Mouse (Mus musculus) thymus, adult 2 months (tissue): ENCODE measurements at regions not wholly inside any gene's neighbourhood (a gene's known extent, or its start where the extent isn't known, plus 50 kb on each side); places are given as distances from the start of the nearest gene placed in this dataset.

ENCODE experiments used
- DNase-seq: peaks from one replicate; pipeline ENCODE4 v3.0.0; 2021
- H3K27ac ChIP-seq: fragments of 200-500 bp; 2 replicates; pipeline ENCODE4 v1.5.1; 2012; ENCODE audit warnings: low read length, control low read depth; ENCODE audit not compliant: control insufficient read depth, insufficient read depth
- H3K27me3 ChIP-seq: fragments of 200-500 bp; 2 replicates; pipeline ENCODE4 v1.6.1; 2012; ENCODE audit warnings: mild to moderate bottlenecking, low read length, moderate library complexity, mixed read lengths; ENCODE audit not compliant: control insufficient read depth, insufficient read depth
- H3K36me3 ChIP-seq: fragments of 200-500 bp; 2 replicates; pipeline ENCODE4 v1.6.1; 2012; ENCODE audit warnings: mild to moderate bottlenecking, low read length, moderate library complexity; ENCODE audit not compliant: control insufficient read depth, insufficient read depth
- H3K4me1 ChIP-seq: fragments of 200-500 bp; replicated peaks from 2 replicates; pipeline ENCODE4 v1.6.1; 2012; ENCODE audit warnings: low read length; ENCODE audit not compliant: control insufficient read depth, insufficient read depth
- H3K4me3 ChIP-seq: fragments of 200-500 bp; 2 replicates; pipeline ENCODE4 v1.5.1; 2012; ENCODE audit warnings: mild to moderate bottlenecking, low read length, control low read depth, moderate library complexity; ENCODE audit not compliant: control insufficient read depth, insufficient read depth
- CTCF ChIP-seq: fragments of 200-500 bp; IDR thresholded peaks from 2 replicates; pipeline ENCODE4 v1.5.1; 2012; ENCODE audit warnings: mild to moderate bottlenecking, control low read depth, low read length, moderate library complexity, borderline replicate concordance; ENCODE audit not compliant: control insufficient read depth, poor library complexity, insufficient read depth; ENCODE audit errors: extremely low read depth
- POLR2A ChIP-seq: fragments of 200-500 bp; IDR thresholded peaks from 2 replicates; pipeline ENCODE4 v1.6.1; 2012; ENCODE audit warnings: mild to moderate bottlenecking, low read length, control low read depth, moderate library complexity; ENCODE audit not compliant: control insufficient read depth, poor library complexity, insufficient read depth; ENCODE audit errors: extremely low read depth
- WGBS: fragments of 180-500 bp; shearing (Covaris S2); methylation state at CpG from one replicate; pipeline ENCODE4 v1.1.7; 2018; 5-methylcytosine and 5-hydroxymethylcytosine counted together

- no peaks in the 10 kb centered on the region for H3K27me3 ChIP-seq
- no peak for DNase-seq
- H3K27ac ChIP-seq = no peak overlapping the region
- H3K4me3 ChIP-seq = no peak overlapping the region
- 70% methylated on average over 11 of the region's 11 CpGs for WGBS
- no peaks in the 10 kb centered on the region for H3K36me3 ChIP-seq
- no peaks in the 10 kb centered on the region for H3K4me1 ChIP-seq
- TF ChIP-seq POLR2A = no peak
- TF ChIP-seq CTCF = no peak
Measured at GRCm38 (mm10) chr4:8428629-8429523, 190.0 kb upstream of the Car8 start.

DNA sequence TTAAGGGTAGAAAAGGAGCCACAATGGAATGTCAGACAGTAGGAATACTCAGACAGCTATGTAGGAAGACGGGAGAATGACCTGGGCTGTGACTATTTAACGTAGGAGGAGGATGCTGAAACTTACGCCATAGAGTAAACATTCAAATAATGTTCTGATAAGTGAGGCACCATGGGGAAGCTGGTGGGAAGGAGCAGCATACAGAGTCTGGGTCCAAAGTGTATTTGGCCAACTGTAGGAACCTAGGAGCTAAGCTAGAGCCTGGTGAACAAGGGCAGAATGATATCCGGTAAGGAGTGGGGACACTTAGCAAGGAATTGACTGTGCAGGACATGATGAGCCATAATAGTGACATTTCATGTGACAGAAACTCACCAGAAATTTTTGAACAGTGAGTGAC, 189.0 kb upstream of the Car8 start:
- no peak for TF ChIP-seq POLR2A
- TF ChIP-seq CTCF = no peak
- Histone ChIP-seq H3K36me3 (no peaks in the 10 kb centered on the region), H3K27me3 (no peaks in the 10 kb centered on the region), H3K4me1 (no peaks in the 10 kb centered on the region), H3K27ac (no peak overlapping the region), H3K4me3 (no peak overlapping the region)
- 96% methylated on average over 4 of the region's 4 CpGs for WGBS
- DNase-seq = no peak

DNA sequence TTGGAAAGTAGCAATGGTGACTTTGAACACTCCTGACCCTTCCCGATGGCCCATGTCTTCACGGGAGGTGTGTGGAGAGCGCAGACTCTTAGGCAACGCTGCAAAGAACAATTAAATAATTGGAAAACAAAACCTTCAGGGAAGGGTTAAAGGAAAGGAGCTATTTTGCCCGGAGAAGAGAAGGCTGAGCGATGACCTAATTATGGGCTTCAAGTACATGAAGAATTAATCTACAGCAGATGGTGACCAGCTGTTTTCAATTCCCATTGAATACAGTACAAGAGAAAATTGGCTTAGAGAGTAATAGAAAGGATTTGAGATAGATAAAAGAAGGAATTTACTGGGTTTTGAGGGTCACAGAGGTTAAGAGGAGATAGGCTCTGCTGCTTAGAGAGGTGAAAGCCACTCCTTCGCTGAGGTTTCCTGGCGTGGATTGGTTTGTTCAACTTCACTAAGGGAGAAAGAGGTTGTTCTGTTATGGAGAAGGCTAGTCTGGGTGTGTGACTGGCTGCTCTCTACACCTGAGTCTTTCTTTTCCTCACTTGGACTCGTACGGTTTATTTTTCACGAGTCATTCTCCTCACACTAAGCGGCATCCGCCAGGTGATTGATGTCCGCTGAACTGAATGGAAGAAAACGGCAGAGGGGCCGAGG, 184.7 kb upstream of the Car8 start:
- H3K36me3 ChIP-seq = no peaks in the 10 kb centered on the region
- H3K4me1 ChIP-seq = no peaks in the 10 kb centered on the region
- no peak for DNase-seq
- H3K27me3 ChIP-seq = no peaks in the 10 kb centered on the region
- no peak overlapping the region for H3K27ac ChIP-seq
- no peak for TF ChIP-seq POLR2A
- no peak for TF ChIP-seq CTCF
- no peak overlapping the region for H3K4me3 ChIP-seq
- 91% methylated on average over 16 of the region's 16 CpGs for WGBS

- no peak overlapping the region for H3K27ac ChIP-seq
- H3K4me1 ChIP-seq = peaks cover 5% of the 10 kb centered on the region
- TF ChIP-seq CTCF = no peak
- TF ChIP-seq POLR2A = no peak
- no peak overlapping the region for H3K4me3 ChIP-seq
- no peaks in the 10 kb centered on the region for H3K27me3 ChIP-seq
- no peaks in the 10 kb centered on the region for H3K36me3 ChIP-seq
- 98% methylated on average over 6 of the region's 6 CpGs for WGBS
- DNase-seq = no peak
Measured at GRCm38 (mm10) chr4:8421285-8421684, 182.4 kb upstream of the Car8 start.

GRCm38 (mm10) chr4:8418374-8419031, 179.7 kb upstream of the Car8 start:
- Histone ChIP-seq H3K4me3 (no peak overlapping the region), H3K27me3 (no peaks in the 10 kb centered on the region), H3K27ac (no peak overlapping the region), H3K4me1 (peaks cover 5% of the 10 kb centered on the region), H3K36me3 (no peaks in the 10 kb centered on the region)
- 80% methylated on average over 1 of the region's 1 CpGs for WGBS
- DNase-seq = peak; percentile 13
- TF ChIP-seq CTCF (no peak), POLR2A (no peak)

GRCm38 (mm10) chr4:8417821-8418220, 179.0 kb upstream of the Car8 start:
- TF ChIP-seq POLR2A = no peak
- no peak overlapping the region for H3K4me3 ChIP-seq
- 73% methylated on average over 5 of the region's 5 CpGs for WGBS
- no peaks in the 10 kb centered on the region for H3K36me3 ChIP-seq
- H3K27me3 ChIP-seq = no peaks in the 10 kb centered on the region
- peaks cover 5% of the 10 kb centered on the region for H3K4me1 ChIP-seq
- no peak for DNase-seq
- no peak overlapping the region for H3K27ac ChIP-seq
